Mouse (Mus musculus) left cerebral cortex, postnatal 25 days (tissue): Measurements from ENCODE around the gene Fignl2. TPM values are rescaled to one million over a fixed set of nuclear protein-coding genes. Genes with fewer than 3 reads are reported as not detected.

ENCODE experiments used
- DNase-seq, 2 experiments: peaks; one replicate each; pipeline ENCODE4 v3.0.0; 2022; ENCODE audit warnings: low spot score in 2 of 2, mixed read lengths in 1 of 2
- intact Hi-C: fragments of 180-260 bp; cut with DNase I; formaldehyde crosslinking; loops from one replicate; pipeline ENCODE4 v1.15.1; 2025
- total RNA-seq, 2 experiments: library from RNA; stranded (reverse); gene quantifications; 2 replicates each; pipeline ENCODE4 v1.2.3; 2021

Gene Fignl2
- total RNA-seq, 2 experiments from 2014 or later, result 1.5 to 1.8 TPM

DNA sequence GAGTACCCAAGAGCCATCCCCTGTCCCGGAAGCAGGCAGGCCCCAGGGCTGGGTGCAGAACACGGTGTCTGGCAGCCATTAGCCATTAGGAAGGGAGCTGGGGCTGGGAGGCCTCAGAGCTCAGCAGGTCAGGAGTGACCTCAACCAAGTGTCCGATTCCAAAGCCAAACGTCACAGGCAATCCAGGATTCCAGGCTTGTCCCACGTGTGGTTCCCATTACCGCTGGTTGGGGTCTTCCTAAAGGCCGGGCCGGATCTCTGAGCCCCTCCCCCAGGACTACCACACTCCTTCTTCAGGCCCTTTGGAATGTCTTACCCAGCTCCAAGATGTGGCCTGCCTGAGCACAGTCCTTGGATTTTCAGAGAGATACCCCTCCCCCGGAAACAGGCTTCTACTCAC is 16.6 kb upstream of the Fignl2 start:
- no peak for DNase-seq
- intact Hi-C loops, result no loop called here

DNA sequence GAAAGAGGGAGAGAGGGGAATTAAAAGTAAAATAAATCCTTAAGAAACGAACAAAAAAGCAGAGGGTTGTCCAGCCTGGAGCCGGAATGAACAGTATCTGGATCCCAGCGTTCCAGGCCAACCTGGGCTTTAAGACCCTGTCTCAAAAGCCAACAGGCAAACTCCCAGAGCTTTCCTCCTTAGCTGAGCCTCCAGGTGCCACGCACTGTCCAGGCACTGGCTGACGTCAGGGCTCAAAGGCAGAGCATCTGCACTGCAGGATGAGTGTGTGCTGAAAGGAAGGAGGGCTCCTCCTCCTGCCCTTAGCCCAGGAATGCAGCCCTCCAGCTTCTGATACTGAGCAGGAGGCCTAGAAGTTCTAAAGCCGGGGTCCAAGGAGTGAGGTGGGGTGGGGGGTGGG is 15.6 kb upstream of the Fignl2 start:
- no peak for DNase-seq
- intact Hi-C loops, result no loop called here

DNA sequence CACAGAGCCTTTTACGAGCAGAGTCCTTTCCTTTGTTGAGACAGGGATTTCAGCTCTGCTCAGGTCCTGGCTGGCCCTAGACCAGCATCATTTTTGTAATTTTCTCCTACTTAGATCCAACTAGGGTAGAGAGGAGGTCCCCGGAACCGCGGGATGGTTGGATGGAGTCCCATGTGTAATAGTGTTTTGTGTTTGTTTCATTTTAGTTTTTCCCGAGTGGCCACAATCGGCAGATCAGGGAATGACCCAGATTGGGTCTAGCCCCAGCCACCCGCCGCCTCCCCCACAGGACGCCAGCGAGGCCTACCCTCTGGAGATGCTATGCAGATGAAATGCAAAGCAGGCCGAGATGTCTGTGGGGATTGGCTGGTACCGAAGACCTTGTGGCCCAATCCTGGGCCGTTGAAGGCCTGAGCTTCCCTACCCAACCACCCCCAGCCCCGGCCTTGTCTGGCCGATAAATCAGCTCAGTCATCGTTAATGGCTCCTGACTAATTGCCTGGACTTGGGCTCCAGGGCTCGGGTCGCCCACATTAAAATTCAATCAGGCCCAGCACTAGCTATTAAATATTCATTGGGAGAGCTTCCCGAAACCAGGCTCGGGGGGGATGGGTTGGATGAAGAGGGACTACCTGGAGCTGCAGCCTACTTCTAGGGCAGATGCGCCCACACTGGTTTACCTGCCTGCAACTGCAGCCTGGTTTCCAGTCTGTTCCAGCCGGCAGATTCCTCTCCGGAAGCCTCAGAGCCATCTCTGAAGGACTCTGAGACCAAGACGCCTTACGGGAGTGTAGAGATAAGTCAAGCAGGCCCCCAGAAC is 14.7 kb upstream of the Fignl2 start:
- intact Hi-C loops, result no loop called here
- peak in 1 of 2 experiments; percentile 62 for DNase-seq

DNA sequence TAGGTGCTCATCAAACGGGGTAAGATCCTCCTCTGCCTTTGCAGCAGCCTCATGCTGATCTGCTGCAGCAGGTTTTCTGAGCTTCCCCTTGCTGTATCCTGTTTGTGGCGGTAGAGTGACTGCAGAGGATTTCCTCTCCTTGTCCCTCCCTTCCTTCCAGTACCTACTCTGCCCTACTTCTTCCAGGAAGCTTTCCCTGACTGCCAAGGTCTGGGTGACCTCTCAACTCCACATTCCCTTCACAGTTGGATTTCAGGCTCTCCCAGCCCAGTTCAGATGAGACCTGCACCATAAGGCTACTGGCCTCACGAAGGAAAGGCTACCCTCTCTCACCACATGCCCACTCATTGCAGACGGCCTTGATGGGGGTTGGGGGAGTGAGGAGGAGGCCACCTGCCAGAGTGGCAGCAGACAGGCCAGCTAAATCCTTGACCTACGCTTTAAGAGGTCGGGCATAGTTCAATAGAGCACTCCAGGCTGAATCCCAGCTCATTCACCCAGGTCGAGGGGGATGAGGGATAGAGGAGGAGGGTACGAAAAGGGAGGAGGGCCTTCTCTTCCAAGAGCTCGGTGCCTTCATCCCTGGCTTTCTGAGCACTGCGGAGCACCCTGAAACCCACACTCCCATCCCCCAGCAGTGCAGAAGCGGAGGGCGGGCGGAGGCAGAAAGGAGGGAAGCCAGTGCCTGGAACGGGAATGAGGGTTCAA is 13.9 kb upstream of the Fignl2 start:
- intact Hi-C loops, result no loop called here

DNA sequence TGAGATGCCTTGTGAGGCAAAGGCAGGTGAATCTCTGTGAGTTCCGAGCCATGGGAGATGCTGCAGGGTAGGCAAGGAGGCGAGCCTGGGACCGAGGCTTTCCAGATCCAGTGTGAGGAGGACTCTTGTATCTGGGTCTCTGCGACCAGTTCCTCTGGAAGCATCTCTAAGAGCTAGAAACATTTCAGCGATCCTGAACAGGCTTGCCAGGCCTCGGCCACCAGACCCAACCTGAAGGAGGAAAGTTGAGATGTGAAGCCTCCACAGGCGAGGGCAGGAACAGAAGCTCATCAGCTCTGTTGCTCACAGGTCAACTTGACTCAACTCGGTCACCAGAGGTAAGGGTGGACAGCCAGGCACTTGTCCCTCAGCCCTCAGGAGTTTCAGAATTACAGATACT is 13.2 kb upstream of the Fignl2 start:
- DNase-seq, result no peak
- intact Hi-C loops, result no loop called here

More for the DNA sequence above, 13.9 kb upstream of the Fignl2 start:
- no peak for DNase-seq

DNA sequence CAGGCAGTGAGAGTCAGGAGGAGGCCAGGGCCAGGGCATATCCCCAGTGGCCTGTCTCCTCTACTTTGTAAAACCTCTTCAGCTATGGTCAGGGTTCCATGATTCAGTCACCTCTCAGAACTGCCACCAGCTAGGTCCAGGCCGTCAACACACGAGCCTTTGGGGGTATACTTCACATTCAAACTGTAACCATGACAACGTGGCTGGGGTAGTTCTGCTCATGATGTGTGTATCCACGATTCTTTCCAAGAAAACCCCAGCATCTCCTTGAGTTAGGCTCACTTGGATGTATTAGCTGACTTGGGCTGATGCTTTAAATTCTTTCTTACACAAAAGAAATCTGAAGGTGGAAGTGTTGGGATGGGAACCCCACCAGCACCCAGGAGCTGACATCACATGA is 9.9 kb upstream of the Fignl2 start:
- intact Hi-C loops, result no loop called here
- peak in 1 of 2 experiments; percentile 49 for DNase-seq

DNA sequence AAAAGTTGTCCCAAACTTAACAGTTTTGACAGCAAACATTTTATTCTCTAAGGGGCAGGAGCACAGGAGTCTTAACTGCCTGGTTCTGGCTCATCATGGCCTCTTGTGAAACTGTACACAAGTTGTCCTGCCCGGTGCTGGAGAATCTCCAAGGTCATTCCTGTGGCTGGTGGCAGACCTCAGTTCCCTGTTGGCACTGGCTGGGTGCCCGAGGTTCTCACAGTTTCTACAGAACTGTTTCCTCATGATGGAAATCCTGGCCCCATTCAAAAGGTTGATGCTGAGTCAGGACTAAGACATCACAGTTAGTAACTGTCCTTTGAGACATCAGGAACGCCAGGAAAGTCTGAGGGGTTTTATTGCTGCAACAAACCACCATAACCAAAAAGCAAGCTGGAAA is 8.6 kb upstream of the Fignl2 start:
- no peak for DNase-seq
- intact Hi-C loops, result no loop called here

DNA sequence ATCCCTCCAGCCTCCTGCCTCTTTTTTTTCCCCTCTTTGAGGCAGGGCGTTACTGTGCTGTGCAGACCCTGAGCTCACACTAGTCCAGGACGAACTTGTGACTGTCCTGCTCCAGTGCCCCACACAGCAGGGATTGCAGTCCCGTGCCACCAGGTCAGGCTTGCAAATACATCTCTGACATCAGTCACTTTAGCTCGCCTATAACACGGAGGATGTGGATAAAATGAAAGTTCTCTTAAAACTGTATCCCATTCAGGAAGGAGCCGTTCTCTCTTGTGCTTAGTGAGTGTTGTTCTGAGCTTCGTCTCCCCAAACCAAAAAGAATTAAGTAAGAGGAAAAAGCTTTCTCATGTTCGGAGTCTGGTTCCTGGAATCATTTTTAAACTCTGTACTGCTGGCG is 8.1 kb upstream of the Fignl2 start:
- intact Hi-C loops, result no loop called here
- DNase-seq, result no peak

DNA sequence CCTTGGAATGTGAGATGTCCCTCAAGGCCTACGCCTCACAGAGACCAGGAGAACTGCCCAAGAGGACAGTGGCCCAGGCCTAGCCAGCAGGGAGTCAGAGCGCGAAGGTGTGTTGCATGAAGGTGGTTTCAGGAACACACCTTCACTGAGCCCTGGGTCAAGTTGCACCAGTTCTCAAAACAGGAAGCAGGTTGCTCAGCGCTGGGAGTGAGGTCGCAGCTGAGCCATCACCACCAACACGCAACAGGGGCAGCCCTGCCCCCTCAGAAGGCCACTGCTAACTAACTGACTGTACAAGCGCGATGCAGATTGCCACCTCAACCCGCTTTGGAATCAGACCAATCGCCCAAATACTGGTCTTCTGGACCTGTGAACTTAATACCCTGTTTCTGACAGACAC is 6.1 kb upstream of the Fignl2 start:
- intact Hi-C loops, result no loop called here
- no peak for DNase-seq

DNA sequence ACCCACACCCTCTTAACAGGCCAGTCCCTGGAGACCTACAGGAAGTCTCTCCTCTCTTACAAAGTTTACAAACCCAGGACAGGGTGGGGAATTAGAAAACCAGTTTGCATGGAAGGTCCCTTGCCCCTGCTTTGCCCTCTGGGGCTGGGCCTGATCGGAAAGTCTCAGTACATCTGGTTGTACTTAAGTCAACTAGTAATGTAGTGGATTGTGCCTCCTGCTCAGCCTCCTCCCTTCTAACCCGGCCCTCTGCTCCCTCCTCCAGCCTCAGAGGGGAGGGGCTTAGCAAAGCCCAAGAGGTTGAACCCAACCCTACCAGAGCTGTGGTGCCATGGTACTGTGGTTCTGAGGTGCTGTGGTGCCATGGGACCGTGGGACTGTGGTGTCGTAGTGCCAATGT is 3.9 kb upstream of the Fignl2 start:
- no peak for DNase-seq
- intact Hi-C loops, result no loop called here

DNA sequence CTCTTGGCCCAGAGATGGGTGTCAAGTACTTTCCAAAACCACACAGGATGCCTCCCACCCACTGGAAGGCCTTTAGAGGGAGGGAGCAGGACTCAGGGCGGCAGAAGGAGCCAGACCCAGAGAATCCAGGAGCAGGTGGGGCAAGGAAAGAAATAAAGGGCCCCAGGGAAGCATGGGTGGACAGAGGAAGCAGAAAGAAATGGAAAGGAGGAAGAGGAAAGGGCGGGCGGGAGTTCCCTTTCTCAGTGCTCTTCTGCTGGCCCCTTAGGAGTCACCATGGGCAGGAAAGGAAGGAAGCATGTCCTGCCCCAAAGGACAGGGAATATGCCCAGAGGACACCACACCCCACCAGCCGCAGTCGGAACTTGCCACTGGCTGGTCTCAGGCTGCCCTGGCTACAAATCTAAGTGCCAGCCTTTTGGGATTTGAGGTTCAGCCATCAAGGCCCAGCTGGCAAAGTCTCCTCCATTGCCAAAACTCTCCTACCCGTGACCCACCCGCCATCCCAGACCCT is 2.7 kb upstream of the Fignl2 start:
- intact Hi-C loops, result no loop called here
- DNase-seq, result no peak

DNA sequence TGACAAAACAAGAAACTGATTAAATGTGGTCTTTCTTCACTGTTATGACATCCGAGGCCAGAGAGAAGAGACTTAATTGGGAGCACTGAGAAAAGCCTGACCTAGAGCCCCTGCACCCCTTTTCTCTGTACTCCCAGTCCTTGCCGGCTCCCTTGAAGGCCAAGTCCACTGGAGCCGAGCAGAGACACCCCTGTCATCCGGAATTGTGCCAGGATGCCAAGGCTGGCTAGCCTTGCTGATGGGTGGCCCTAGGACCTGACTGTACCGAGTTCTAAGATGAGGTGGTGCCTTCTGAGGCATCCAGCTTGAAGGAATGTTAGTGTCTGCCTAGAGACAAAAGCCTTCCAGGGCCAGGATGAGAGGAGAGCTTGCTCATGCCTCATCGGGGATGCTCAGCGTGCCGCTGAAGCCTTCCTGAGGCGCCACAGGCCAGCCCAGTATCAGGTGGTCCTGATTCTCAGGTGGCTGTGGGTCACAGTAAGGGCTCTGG is 1.7 kb upstream of the Fignl2 start:
- intact Hi-C loops, result no loop called here

DNA sequence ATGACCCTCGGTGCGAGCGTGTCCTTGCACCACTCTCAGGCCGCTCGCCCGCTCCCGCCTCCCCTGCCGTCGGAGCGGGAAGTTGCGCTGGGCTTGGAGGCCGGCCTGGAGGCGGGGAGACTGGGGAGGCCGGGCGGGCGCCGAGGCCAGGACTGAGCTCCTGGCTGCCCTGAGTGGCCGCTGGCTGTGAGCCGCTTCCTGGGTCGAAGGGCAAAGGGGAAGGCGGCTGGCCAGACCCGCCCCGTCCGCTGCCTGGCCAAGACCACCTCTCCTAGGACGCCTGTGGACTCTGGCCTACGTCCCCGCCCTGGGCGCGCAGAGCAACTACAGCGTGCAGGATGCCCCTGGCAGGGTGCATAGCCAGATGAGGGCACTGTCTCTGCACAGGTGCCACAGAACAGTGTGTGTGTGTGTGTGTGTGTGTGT is 377 bp upstream of the Fignl2 start:
- intact Hi-C loops, result no loop called here
- peak; percentile 52 to 64 for DNase-seq

More for the DNA sequence above, 1.7 kb upstream of the Fignl2 start:
- DNase-seq, result no peak

DNA sequence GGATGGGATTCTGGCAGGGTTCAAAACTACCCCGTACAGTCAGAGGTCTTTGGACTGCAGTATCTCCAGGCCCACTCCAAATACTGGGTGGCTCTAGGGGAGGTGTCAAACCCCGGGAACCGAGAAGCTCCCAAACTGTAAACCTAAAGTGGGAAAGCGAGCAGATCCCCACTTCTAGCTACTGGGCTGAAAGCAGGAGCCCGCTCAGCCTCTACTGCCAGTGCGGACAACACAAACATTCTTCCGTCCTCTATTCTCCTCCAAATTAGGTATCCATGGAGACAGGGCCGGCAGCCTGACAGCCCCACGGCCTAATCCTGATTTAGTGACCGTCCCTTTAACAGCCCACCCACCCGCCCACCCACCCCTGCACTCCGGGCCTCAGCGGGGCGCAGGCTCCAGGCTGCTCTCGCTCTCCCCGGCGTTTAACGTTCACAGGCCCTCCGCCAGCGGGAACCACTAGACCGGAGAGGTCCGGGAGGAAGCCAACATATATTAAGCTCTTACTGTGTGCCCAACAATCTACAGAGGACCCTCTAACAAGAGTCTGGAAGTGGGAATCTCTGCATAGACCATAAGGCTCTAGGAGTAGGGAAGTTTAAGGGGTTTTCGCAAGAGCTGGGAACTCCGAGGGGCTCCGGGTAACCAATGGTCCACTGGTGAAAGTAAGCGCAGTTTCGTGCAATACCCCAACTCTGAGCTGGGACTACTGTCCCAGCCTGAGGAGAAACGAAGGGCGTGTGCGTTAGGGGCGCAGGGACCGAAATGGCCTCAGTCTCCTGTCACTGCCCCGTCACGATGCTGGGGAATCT is 1.2 kb downstream of the Fignl2 start:
- DNase-seq, result no peak
- intact Hi-C loops, result no loop called here

DNA sequence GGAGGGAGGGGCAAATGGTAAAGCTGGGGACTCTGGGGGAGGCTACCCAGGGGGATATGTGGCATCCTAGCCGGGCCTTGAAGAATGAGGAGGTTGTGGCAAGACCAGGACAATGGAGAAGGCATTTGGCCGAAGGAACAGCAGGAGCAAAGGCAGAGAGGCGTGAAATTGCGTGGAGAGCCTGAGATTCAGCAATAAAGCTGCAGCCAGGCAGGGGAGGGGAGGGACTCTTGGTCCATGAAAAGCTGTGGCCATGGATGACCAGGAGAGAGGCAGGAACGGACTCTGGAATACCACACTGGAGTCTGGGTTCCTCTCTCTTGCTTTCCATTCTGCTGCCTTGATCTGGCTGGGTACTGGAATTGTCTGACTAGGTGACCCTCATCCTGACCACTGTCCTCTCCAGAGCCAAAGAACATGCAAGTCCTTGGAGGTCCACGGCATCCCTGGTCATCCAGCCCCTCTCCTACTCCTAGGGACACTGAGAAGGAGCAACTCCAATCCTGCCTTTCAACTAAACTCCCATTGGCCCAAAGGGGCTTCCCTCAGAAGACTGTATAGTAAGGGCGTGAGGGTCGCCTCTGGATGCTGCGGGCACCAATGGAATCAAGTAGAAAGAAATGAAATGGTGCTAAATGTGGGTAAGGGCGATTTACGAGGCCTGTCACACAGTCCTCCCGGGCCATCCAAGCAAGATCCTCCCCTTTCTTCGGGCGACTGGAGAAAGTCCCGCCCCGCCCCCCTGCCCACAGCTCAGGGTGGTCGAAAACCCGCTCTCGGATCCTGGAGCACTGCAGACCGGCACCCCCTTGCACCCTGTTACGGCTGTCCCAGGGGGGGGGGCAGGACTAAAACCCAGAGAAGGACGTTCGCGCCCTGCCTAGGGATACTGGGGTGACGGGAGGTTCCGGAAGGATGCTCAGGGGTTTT is 2.0 kb downstream of the Fignl2 start:
- intact Hi-C loops, result no loop called here
- no peak for DNase-seq

DNA sequence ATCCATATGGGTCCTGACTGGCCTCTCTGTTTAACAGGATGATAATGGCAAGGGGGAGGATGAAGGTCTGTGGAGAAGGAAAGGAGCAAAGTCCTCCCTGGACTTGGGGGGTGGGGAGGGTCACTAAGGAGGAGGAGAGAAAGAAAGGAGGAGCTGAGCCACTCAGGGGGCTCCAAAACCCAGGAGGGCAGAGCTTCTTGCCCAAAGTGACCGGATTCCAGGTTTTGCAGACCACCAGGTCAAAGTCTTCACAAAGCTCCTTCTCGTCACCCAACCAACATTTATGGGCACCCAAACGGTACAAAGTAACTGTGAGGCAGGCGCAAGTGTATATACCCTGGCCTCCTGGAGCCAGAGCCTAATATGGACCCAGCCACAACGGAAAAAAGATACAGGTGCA is 2.7 kb downstream of the Fignl2 start:
- DNase-seq, result no peak
- intact Hi-C loops, result no loop called here

DNA sequence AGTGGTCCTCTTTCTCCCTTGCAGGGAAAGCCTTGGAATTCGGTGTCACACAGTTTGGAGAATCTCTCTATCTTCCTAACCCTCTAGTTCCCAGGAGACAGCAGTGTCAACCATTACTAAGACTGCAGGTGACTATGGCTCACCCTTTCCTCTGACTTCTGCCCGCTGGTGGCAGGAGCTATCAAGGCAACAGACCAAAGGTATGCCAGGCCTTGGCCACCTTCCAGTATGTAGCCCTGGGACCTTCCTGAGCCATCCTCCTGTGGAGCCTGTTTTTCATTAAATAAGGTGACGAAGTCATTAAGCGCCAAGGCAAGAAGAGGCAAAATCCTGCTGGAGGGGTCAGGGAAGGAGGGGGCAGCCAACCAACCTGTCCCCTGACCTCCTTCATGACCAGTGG is 3.2 kb downstream of the Fignl2 start:
- no peak for DNase-seq
- intact Hi-C loops, result no loop called here

DNA sequence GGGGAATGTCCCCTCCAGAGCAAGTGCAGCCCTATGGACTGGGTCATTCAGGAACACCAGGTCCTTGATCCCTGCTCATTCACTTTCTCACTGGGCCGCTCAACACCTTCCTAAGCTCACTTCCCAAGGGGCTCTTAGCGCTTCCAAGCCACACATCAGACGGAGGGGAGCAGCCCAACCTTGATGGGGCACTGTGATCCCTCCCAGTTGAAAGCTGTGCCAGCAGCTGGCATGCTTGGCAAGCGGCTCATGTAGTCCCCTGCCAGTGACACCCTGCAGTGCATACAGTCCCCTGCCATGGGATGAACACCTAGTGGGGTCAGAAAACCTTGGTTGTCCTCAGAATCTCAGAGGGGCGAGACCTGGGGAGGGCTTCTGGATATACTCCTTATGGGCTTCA is 4.3 kb downstream of the Fignl2 start:
- DNase-seq, result no peak
- intact Hi-C loops, result no loop called here

DNA sequence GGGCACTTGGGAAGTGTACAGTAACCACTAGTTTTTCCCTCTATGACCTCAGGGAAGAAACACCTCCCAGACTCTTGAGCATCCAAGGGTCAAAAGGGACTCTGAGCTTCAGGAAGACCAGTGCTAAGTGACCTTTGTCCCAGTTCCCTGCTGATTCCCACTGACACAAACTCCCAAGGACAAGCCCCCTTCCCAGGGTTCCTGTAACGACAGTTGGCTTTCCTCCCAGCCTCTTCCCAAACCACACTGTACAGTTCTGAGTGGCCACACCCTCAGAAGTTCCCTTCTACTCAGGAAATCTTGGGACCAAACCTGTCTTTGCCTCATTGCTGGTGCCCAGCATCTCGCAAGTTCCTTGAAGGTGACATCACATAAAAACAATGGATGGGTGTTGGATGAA is 5.6 kb downstream of the Fignl2 start:
- no peak for DNase-seq
- intact Hi-C loops, result no loop called here
